Mouse (Mus musculus) thymus, postnatal 10 days (tissue): ENCODE results near the gene Plppr1.

ENCODE experiments used
- DNase-seq, 2 experiments: peaks; one replicate each; pipeline ENCODE4 v3.0.0; 2021; ENCODE audit warnings: low spot score in 2 of 2

The Plppr1 gene

GRCm38 (mm10) chr4:49059021-49059401, at the start of gene Plppr1:
Plppr1 (plus strand) TSS chr4:49059273.
- no peak for DNase-seq

- no peak for DNase-seq
Observed at GRCm38 (mm10) chr4:49016701-49017100, 42.4 kb upstream of the Plppr1 start.

- no peak for DNase-seq
Observed at GRCm38 (mm10) chr4:49023221-49023620, 35.9 kb upstream of the Plppr1 start.

GRCm38 (mm10) chr4:49038311-49038710, 20.8 kb upstream of the Plppr1 start:
- DNase-seq, result no peak

GRCm38 (mm10) chr4:49039854-49040253, 19.2 kb upstream of the Plppr1 start:
- no peak for DNase-seq

GRCm38 (mm10) chr4:49041655-49042054, 17.4 kb upstream of the Plppr1 start:
- DNase-seq, result no peak

GRCm38 (mm10) chr4:49050628-49051027, 8.4 kb upstream of the Plppr1 start:
- no peak for DNase-seq

- DNase-seq, result no peak
Observed at GRCm38 (mm10) chr4:49057916-49058315, 1.2 kb upstream of the Plppr1 start.

- no peak for DNase-seq
Observed at GRCm38 (mm10) chr4:49058557-49058956, 516 bp upstream of the Plppr1 start.

GRCm38 (mm10) chr4:49059402-49060381, 619 bp downstream of the Plppr1 start:
- no peak for DNase-seq

- no peak for DNase-seq
Observed at GRCm38 (mm10) chr4:49069471-49069870, 10.4 kb downstream of the Plppr1 start.

GRCm38 (mm10) chr4:49072886-49073285, 13.8 kb downstream of the Plppr1 start:
- DNase-seq, result no peak

- DNase-seq, result no peak
Observed at GRCm38 (mm10) chr4:49075881-49076280, 16.8 kb downstream of the Plppr1 start.

GRCm38 (mm10) chr4:49079399-49079798, 20.3 kb downstream of the Plppr1 start:
- no peak for DNase-seq

GRCm38 (mm10) chr4:49088205-49088604, 29.1 kb downstream of the Plppr1 start:
- no peak for DNase-seq

- DNase-seq, result no peak
Observed at GRCm38 (mm10) chr4:49090461-49090860, 31.4 kb downstream of the Plppr1 start.

- no peak for DNase-seq
Observed at GRCm38 (mm10) chr4:49099448-49099847, 40.4 kb downstream of the Plppr1 start.

GRCm38 (mm10) chr4:49101934-49102768, 43.1 kb downstream of the Plppr1 start:
- DNase-seq, result no peak

GRCm38 (mm10) chr4:49102769-49103193, 43.7 kb downstream of the Plppr1 start:
- DNase-seq, result no peak

GRCm38 (mm10) chr4:49104860-49105259, 45.8 kb downstream of the Plppr1 start:
- no peak for DNase-seq

- DNase-seq, result no peak
Observed at GRCm38 (mm10) chr4:49107895-49108294, 48.8 kb downstream of the Plppr1 start.

- DNase-seq, result no peak
Observed at GRCm38 (mm10) chr4:49108371-49108770, 49.3 kb downstream of the Plppr1 start.
